Comparison of ENCODE assay signal across 25 mouse cellular contexts in genomic region chr6:121103406-121104171, GRCm38 (mm10). TPM values are rescaled to one million over a fixed set of nuclear protein-coding genes. Genes with fewer than 3 reads are reported as not detected.
DNase-seq lines count a peak whose midpoint lies in the region; ATAC-seq and TF ChIP-seq lines count a peak whose summit lies in the region.
"Had no signal": no experiment of that assay in that cellular context is flagged by ENCODE, and none has a peak within 500 bp of the region (broad histone marks: within the 10 kb centered on the region; RNA-seq: fewer than 3 reads in every experiment).

No protein-coding gene starts in this region.

- TF ChIP-seq POLR2A in MEL (IDR thresholded peaks at IDR 0.05; ENCODE audit: control insufficient read depth in 1 of 2, insufficient read depth in 1 of 2, low read depth in 1 of 2, low read length in 2 of 2, poor library complexity in 1 of 2), result no peak

- WGBS in liver, embryonic 13.5 days (ENCODE audit: insufficient replicate concordance), result 84% methylated on average over 14 of the region's 14 CpGs
- WGBS in liver, embryonic 12.5 days (ENCODE audit: insufficient replicate concordance), result 87% methylated on average over 14 of the region's 14 CpGs

- peak; percentile 67 to 74 for TF ChIP-seq EP300 in MEL (IDR thresholded peaks at IDR 0.05; ENCODE audit: low read depth in 1 of 2, low read length in 2 of 2)

- H3K9me3 ChIP-seq in liver, embryonic 13.5 days (replicated peaks), result no peaks in the 10 kb centered on the region
- no peaks in the 10 kb centered on the region for H3K9me3 ChIP-seq in liver, embryonic 12.5 days (replicated peaks)
- no peaks in the 10 kb centered on the region for H3K9me3 ChIP-seq in MEL (replicated peaks; ENCODE audit: insufficient read depth, low read length)
- H3K9me3 ChIP-seq: embryonic facial prominence, embryonic 12.5 days; forebrain, embryonic 10.5 days; heart, embryonic 15.5 days; midbrain, embryonic 10.5 days; midbrain, embryonic 15.5 days; stomach, embryonic 15.5 days had no signal

- TF ChIP-seq RAD21 in MEL (IDR thresholded peaks at IDR 0.05; ENCODE audit: low read depth, low read length), result no peak

- H3K9ac ChIP-seq in liver, embryonic 13.5 days, result peak overlapping the region; percentile 3; the same call in 1 of the 2 replicates
- H3K9ac ChIP-seq in liver, embryonic 12.5 days, result no peak overlapping the region
- no peak overlapping the region for H3K9ac ChIP-seq in MEL (ENCODE audit: control insufficient read depth, low read depth, low read length, poor library complexity, severe bottlenecking)
- H3K9ac ChIP-seq: embryonic facial prominence, embryonic 12.5 days; heart, embryonic 15.5 days; hindbrain, embryonic 14.5 days; midbrain, embryonic 15.5 days; stomach, embryonic 15.5 days had no signal

- H3K4me1 ChIP-seq in liver, embryonic 13.5 days (replicated peaks), result peaks cover 99% of the 10 kb centered on the region
- peaks cover 100% of the 10 kb centered on the region for H3K4me1 ChIP-seq in liver, embryonic 12.5 days
- H3K4me1 ChIP-seq in MEL (ENCODE audit: control insufficient read depth in 1 of 2, insufficient read depth in 2 of 2, low read length in 2 of 2), result peaks cover 23 to 74% of the 10 kb centered on the region in 2 experiments

- H3K27me3 ChIP-seq in liver, embryonic 13.5 days, result no peaks in the 10 kb centered on the region
- H3K27me3 ChIP-seq in liver, embryonic 12.5 days (replicated peaks), result no peaks in the 10 kb centered on the region
- H3K27me3 ChIP-seq in MEL (ENCODE audit: control insufficient read depth in 1 of 2, insufficient read depth in 2 of 2, low read length in 2 of 2), result no peaks in the 10 kb centered on the region
- H3K27me3 ChIP-seq: embryonic facial prominence, embryonic 12.5 days; heart, embryonic 15.5 days; midbrain, embryonic 15.5 days; stomach, embryonic 15.5 days had no signal

- H3K4me3 ChIP-seq in liver, embryonic 13.5 days (replicated peaks), result no peak overlapping the region
- H3K4me3 ChIP-seq in liver, embryonic 12.5 days, result no peak overlapping the region
- no peak overlapping the region for H3K4me3 ChIP-seq in MEL (ENCODE audit: control insufficient read depth in 1 of 2, insufficient read depth in 1 of 2, low read depth in 2 of 2, low read length in 2 of 2)
- H3K4me3 ChIP-seq: embryonic facial prominence, embryonic 12.5 days; forebrain, embryonic 10.5 days; heart, embryonic 15.5 days; midbrain, embryonic 10.5 days; midbrain, embryonic 15.5 days; stomach, embryonic 15.5 days had no signal

- no peak for ATAC-seq in liver, embryonic 13.5 days (ENCODE audit: low read depth)
- ATAC-seq in liver, embryonic 12.5 days, result no peak
- ATAC-seq: CD4-positive, CD25-positive, alpha-beta regulatory T cell, adult 4 months; forebrain, embryonic 16.5 days; inflammation-experienced regulatory T-cells, adult 6 months; midbrain, embryonic 15.5 days had no signal

- peaks cover 74% of the 10 kb centered on the region for H3K36me3 ChIP-seq in liver, embryonic 13.5 days
- H3K36me3 ChIP-seq in liver, embryonic 12.5 days, result peaks cover 76% of the 10 kb centered on the region
- peaks cover 7 to 69% of the 10 kb centered on the region in 2 experiments for H3K36me3 ChIP-seq in MEL (ENCODE audit: control insufficient read depth in 1 of 2, insufficient read depth in 2 of 2, low read length in 2 of 2)
- H3K36me3 ChIP-seq: midbrain, embryonic 15.5 days had no signal

- peaks cover 73% of the 10 kb centered on the region for H3K79me2 ChIP-seq in MEL (ENCODE audit: control insufficient read depth, insufficient read depth, low read length, poor library complexity)

- TF ChIP-seq CTCF in MEL (IDR thresholded peaks at IDR 0.05 in 2 of 3, conservative IDR thresholded peaks at IDR 0.05 in 1 of 3; ENCODE audit: control insufficient read depth in 1 of 3, insufficient read depth in 1 of 3, low read depth in 2 of 3, low read length in 3 of 3, poor library complexity in 1 of 3, severe bottlenecking in 1 of 3), result no peak

- H3K4me2 ChIP-seq in liver, embryonic 13.5 days, result no peak overlapping the region
- H3K4me2 ChIP-seq in liver, embryonic 12.5 days, result no peak overlapping the region
- H3K4me2 ChIP-seq: embryonic facial prominence, embryonic 12.5 days; heart, embryonic 15.5 days; hindbrain, embryonic 14.5 days; midbrain, embryonic 15.5 days; stomach, embryonic 15.5 days had no signal

- DNase-seq in heart, adult 11 months, result peak; percentile 87
- no peak for DNase-seq in heart, adult 9 months (ENCODE audit: low spot score in 2 of 2)
- no peak for DNase-seq in liver, embryonic 13.5 days
- peak; percentile 71 for DNase-seq in MEL (ENCODE audit: low read depth, low spot score)
- peak; percentile 22 for DNase-seq in induced T-regulatory cell, adult 2 months (ENCODE audit: low read depth)
- no peak for DNase-seq in Muller cell, postnatal 12 days (ENCODE audit: inconsistent ontology term)
- DNase-seq: cerebellum, adult 8-10 months; kidney, adult 11 months; kidney, postnatal 14 days; liver; lung, adult 2 months; lung, postnatal 10 days; right cerebral cortex, postnatal 25 days had no signal

- H3K27ac ChIP-seq in liver, embryonic 13.5 days, result peak overlapping the region; percentile 97; the same call in 1 of the 2 replicates
- no peak overlapping the region; the same call in 1 of the 2 replicates for H3K27ac ChIP-seq in liver, embryonic 12.5 days
- H3K27ac ChIP-seq in MEL (ENCODE audit: control insufficient read depth, low read depth, low read length), result peak overlapping the region; percentile 41
- H3K27ac ChIP-seq: embryonic facial prominence, embryonic 12.5 days; forebrain, embryonic 10.5 days; heart, embryonic 15.5 days; hindbrain, embryonic 14.5 days; macrophage; midbrain, embryonic 10.5 days; midbrain, embryonic 15.5 days; stomach, embryonic 15.5 days had no signal

TF ChIP-seq in MEL, 35 proteins besides CTCF, POLR2A, EP300 and RAD21:
- TF ChIP-seq NRF1 (IDR thresholded peaks at IDR 0.05; ENCODE audit: insufficient read depth, low read depth, low read length, poor library complexity, severe bottlenecking), result no peak
- TF ChIP-seq POLR2AphosphoS2 (IDR thresholded peaks at IDR 0.05; ENCODE audit: low read length), result no peak
- no peak for TF ChIP-seq MXI1 (IDR thresholded peaks at IDR 0.05; ENCODE audit: low read depth, low read length)
- TF ChIP-seq SIN3A (IDR thresholded peaks at IDR 0.05; ENCODE audit: low read length), result peak; percentile 49; the same call in 1 of the 2 replicates
- no peak for TF ChIP-seq CHD2 (IDR thresholded peaks at IDR 0.05; ENCODE audit: low read length)
- peak; percentile 55; the same call in 1 of the 2 replicates for TF ChIP-seq GATA1 (IDR thresholded peaks at IDR 0.05; ENCODE audit: low read depth, low read length)
- peak; percentile 70; the same call in 1 of the 2 replicates for TF ChIP-seq RCOR1 (IDR thresholded peaks at IDR 0.05; ENCODE audit: low read depth, low read length)
- no peak for TF ChIP-seq BHLHE40 (IDR thresholded peaks at IDR 0.05; ENCODE audit: borderline replicate concordance, low read depth, low read length)
- TF ChIP-seq ETS1 (IDR thresholded peaks at IDR 0.05; ENCODE audit: low read depth, low read length), result peak; percentile 82
- TF ChIP-seq TCF12 (IDR thresholded peaks at IDR 0.05; ENCODE audit: low read depth, low read length), result peak; percentile 63; the same call in 1 of the 2 replicates
- no peak for TF ChIP-seq ZNF384 (IDR thresholded peaks at IDR 0.05; ENCODE audit: low read depth, low read length)

RNA-seq across cellular contexts. Expression of gene Mical3, which starts 27.2 kb away (rescaled TPM):
- polyA plus RNA-seq in liver, embryonic 13.5 days (2015; fragmentation: Nextera tagmentation; extraction: Ambion mirVana), result 9.9 and 10.7 TPM in 2 replicates
- polyA plus RNA-seq in liver, embryonic 12.5 days (2016; fragmentation: Nextera tagmentation; extraction: Ambion mirVana), result 12.8 and 13.7 TPM in 2 replicates
- total RNA-seq in MEL (2012; rRNA removed), result 19.8 and 24.7 TPM in 2 replicates
- polyA plus RNA-seq in MEL (2012; ENCODE audit: insufficient read depth in 1 of 2, insufficient read length in 2 of 2, low read depth in 1 of 2, low replicate concordance in 2 of 2, missing spikeins in 1 of 2), result 100 to 1,000 TPM in 1 of 2 experiments, 10 to 100 TPM in 1; 31.4 to 125 TPM

Comparison
In these comparisons a context has a peak if more than half of its experiments do, and no peak if none do; other contexts are left out.
1. DNase-seq: peak in heart, adult 11 months (single experiment), MEL (single experiment) and induced T-regulatory cell, adult 2 months (single experiment); none in heart, adult 9 months (0 of 2), liver, embryonic 13.5 days (single experiment) and Muller cell, postnatal 12 days (single experiment).